Mouse (Mus musculus): ENCODE measurements at regions not wholly inside any gene's neighbourhood (a gene's known extent, or its start where the extent isn't known, plus 50 kb on each side); places are given as distances from the start of the nearest gene placed in this dataset.

- no peak overlapping the region for H3K4me2 ChIP-seq (replicated peaks)
- peak; percentile 78 for ATAC-seq (ENCODE audit: low FRiP score)
- H3K4me3 ChIP-seq: no peak overlapping the region
- H3K36me3 ChIP-seq: no peaks in the 10 kb centered on the region
- 58% methylated on average over 8 of the region's 8 CpGs for WGBS
- no peaks in the 10 kb centered on the region for H3K27me3 ChIP-seq
- H3K27ac ChIP-seq: no peak overlapping the region
- no peak overlapping the region for H3K9ac ChIP-seq
- no peaks in the 10 kb centered on the region for H3K9me3 ChIP-seq (replicated peaks)
- H3K4me1 ChIP-seq: peaks cover 6% of the 10 kb centered on the region; the same call in 1 of the 2 replicates
These were observed 282.2 kb upstream of the Cdh6 start for GRCm38 (mm10) chr15:13455560-13456219.

GRCm38 (mm10) chr15:13450385-13450784, 276.9 kb upstream of the Cdh6 start:
- Histone ChIP-seq H3K4me1 (no peaks in the 10 kb centered on the region), H3K9ac (no peak overlapping the region), H3K36me3 (no peaks in the 10 kb centered on the region), H3K9me3 (replicated peaks) (no peaks in the 10 kb centered on the region), H3K4me3 (no peak overlapping the region), H3K27me3 (no peaks in the 10 kb centered on the region), H3K27ac (no peak overlapping the region), H3K4me2 (replicated peaks) (no peak overlapping the region)
- WGBS: 78% methylated on average over 5 of the region's 5 CpGs
- no peak for ATAC-seq (ENCODE audit: low FRiP score)

- H3K9me3 ChIP-seq (replicated peaks): no peaks in the 10 kb centered on the region
- H3K36me3 ChIP-seq: no peaks in the 10 kb centered on the region
- no peak overlapping the region for H3K9ac ChIP-seq
- ATAC-seq (ENCODE audit: low FRiP score): no peak
- no peaks in the 10 kb centered on the region for H3K4me1 ChIP-seq
- H3K27me3 ChIP-seq: no peaks in the 10 kb centered on the region
- no peak overlapping the region for H3K4me2 ChIP-seq (replicated peaks)
- no peak overlapping the region for H3K27ac ChIP-seq
- H3K4me3 ChIP-seq: no peak overlapping the region
- 75% methylated on average over 1 of the region's 1 CpGs for WGBS
These were observed 261.1 kb upstream of the Cdh6 start for GRCm38 (mm10) chr15:13434608-13435007.

DNA sequence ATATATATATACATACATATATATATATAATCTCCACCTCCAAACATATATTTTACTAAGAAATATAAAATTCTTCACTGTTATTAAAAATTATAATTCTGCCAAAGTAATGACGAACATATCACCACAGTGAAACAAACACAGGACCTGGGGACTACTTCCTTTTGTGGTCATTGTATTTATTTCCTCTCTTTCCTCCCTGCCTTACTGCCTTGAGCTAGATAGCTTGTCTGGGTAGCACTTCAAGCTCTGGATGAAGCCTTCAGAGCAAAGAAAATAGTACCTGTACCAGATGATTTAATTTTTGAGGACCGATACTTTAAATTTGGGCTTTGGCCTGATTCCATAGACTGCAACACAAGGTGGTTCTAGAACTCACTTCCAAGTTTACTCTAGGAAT, 259.5 kb upstream of the Cdh6 start:
- Histone ChIP-seq H3K36me3 (no peaks in the 10 kb centered on the region), H3K27ac (no peak overlapping the region), H3K9ac (no peak overlapping the region), H3K4me1 (no peaks in the 10 kb centered on the region), H3K9me3 (replicated peaks) (no peaks in the 10 kb centered on the region), H3K4me2 (replicated peaks) (no peak overlapping the region), H3K27me3 (no peaks in the 10 kb centered on the region), H3K4me3 (no peak overlapping the region)
- ATAC-seq (ENCODE audit: low FRiP score): no peak
- WGBS: 95% methylated on average over 2 of the region's 2 CpGs

- H3K36me3 ChIP-seq: no peaks in the 10 kb centered on the region
- no peaks in the 10 kb centered on the region for H3K27me3 ChIP-seq
- no peak for ATAC-seq (ENCODE audit: low FRiP score)
- H3K9me3 ChIP-seq (replicated peaks): no peaks in the 10 kb centered on the region
- no peak overlapping the region for H3K9ac ChIP-seq
- H3K4me3 ChIP-seq: no peak overlapping the region
- no peak overlapping the region for H3K4me2 ChIP-seq (replicated peaks)
- WGBS: 39% methylated on average over 3 of the region's 3 CpGs
- H3K4me1 ChIP-seq: no peaks in the 10 kb centered on the region
- H3K27ac ChIP-seq: no peak overlapping the region
These were observed 246.1 kb upstream of the Cdh6 start for GRCm38 (mm10) chr15:13419616-13420015.

DNA sequence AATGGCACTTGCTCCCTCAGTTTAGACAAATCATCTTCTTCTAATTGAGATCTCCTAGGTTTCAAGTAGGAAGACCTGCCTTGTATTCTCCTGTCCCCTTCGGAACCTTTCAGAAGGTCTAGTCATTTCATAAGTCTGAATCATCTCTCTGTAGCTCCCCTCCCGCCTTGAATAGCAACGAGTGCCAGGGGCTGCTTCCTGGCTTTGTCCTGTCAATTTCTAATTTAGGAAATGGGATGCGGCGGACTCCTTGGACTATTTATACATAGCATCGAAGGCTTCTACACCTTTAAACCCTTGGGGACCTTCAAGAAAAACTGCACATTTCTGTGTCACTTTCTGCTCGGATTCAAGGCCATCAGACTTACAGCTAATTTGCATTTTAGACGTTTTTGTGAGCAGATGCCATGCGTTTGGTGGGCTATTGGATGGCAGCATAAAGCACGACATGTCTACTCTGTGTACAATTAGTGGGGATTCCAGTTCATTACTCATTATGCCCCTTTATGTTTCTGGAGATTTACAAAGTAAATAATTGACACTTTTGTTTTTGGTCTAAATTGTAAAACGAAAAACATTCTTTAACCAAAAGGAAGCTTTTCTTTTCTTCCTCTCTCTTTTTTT, 236.7 kb upstream of the Cdh6 start:
- no peaks in the 10 kb centered on the region for H3K9me3 ChIP-seq (replicated peaks)
- H3K4me2 ChIP-seq (replicated peaks): no peak overlapping the region
- H3K4me1 ChIP-seq: peaks cover 3% of the 10 kb centered on the region; the same call in 1 of the 2 replicates
- no peak overlapping the region for H3K9ac ChIP-seq
- H3K36me3 ChIP-seq: no peaks in the 10 kb centered on the region
- no peaks in the 10 kb centered on the region for H3K27me3 ChIP-seq
- ATAC-seq (ENCODE audit: low FRiP score): no peak
- H3K27ac ChIP-seq: no peak overlapping the region
- 44% methylated on average over 11 of the region's 11 CpGs for WGBS
- no peak overlapping the region for H3K4me3 ChIP-seq

DNA sequence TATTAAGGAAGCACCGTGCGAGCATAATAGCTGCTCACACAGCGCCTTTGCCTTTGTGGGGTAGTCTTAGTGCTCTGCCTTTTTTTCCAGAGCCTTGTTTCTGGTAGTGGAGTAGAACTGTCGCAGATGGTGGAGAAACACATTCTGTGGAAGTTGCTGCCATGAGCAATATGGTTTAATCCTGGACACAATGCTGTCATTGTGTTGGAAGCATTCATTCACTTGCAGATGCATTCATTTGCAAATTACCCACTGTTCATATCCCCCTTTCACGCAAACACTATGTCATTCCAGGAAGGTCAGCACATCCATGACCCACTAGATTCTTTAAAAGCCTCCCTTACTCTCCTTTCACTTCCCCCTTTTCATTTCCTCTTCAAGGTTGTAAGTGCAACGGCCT, 219.7 kb upstream of the Cdh6 start:
- Histone ChIP-seq H3K9me3 (replicated peaks) (no peaks in the 10 kb centered on the region), H3K36me3 (no peaks in the 10 kb centered on the region), H3K9ac (no peak overlapping the region), H3K4me1 (peaks cover 3% of the 10 kb centered on the region; the same call in 1 of the 2 replicates), H3K4me2 (replicated peaks) (no peak overlapping the region), H3K27me3 (no peaks in the 10 kb centered on the region), H3K27ac (peak overlapping the region; percentile 24), H3K4me3 (no peak overlapping the region)
- 11% methylated on average over 6 of the region's 6 CpGs for WGBS
- peak; percentile 95 for ATAC-seq (ENCODE audit: low FRiP score)

DNA sequence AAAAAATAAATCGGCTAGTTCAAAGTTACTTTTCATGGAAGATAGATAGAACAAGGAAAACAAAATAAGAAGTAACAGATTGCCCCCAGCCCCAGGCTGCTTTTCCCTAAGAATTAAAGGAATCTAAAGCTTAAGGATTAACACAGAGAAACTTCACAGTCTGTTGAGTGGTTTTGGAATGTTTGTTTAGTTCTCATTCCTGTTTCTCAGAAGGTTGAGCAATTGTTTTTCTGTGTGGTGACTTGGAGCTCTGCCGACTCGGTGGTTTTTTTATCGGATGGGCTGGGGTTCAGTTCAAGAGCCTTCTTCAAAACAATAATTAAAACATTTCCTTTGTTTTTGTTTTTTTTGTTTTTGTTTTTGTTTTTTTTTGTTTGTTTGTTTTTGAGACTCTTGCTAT, 217.9 kb upstream of the Cdh6 start:
- Histone ChIP-seq H3K9ac (no peak overlapping the region), H3K9me3 (replicated peaks) (no peaks in the 10 kb centered on the region), H3K36me3 (no peaks in the 10 kb centered on the region), H3K4me2 (replicated peaks) (no peak overlapping the region), H3K4me1 (peaks cover 3% of the 10 kb centered on the region; the same call in 1 of the 2 replicates), H3K4me3 (no peak overlapping the region), H3K27me3 (no peaks in the 10 kb centered on the region), H3K27ac (no peak overlapping the region)
- no peak for ATAC-seq (ENCODE audit: low FRiP score)
- 84% methylated on average over 4 of the region's 4 CpGs for whole genome bisulfite sequencing

DNA sequence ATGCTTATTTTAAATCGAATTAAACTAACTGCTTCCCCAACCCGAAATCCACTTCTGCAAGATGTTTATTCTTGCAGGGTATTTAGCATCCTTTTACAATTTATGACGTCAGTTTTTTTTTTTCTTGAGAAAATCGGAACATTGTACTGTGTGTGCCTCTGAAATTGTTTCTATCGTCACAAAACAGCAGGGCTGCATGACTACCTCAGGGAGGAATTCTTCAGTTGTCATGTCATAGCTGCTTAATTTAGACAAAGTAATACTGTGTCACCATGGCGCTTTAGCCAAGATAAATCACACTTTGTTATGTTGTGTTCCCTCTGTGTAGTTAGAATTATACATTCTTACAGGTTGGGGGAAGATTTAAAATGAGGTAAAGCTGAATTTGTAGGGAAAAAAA, 211.3 kb upstream of the Cdh6 start:
- Histone ChIP-seq H3K9ac (no peak overlapping the region), H3K9me3 (replicated peaks) (no peaks in the 10 kb centered on the region), H3K4me3 (no peak overlapping the region), H3K4me1 (no peaks in the 10 kb centered on the region), H3K4me2 (replicated peaks) (no peak overlapping the region), H3K27ac (no peak overlapping the region), H3K27me3 (no peaks in the 10 kb centered on the region), H3K36me3 (no peaks in the 10 kb centered on the region)
- no peak for ATAC-seq (ENCODE audit: low FRiP score)
- WGBS: 28% methylated on average over 6 of the region's 6 CpGs

- no peak overlapping the region for H3K27ac ChIP-seq
- 91% methylated on average over 3 of the region's 3 CpGs for WGBS
- no peak for ATAC-seq (ENCODE audit: low FRiP score)
These were observed 202.1 kb upstream of the Cdh6 start for GRCm38 (mm10) chr15:13375590-13375989.

GRCm38 (mm10) chr15:13368799-13369198, 195.3 kb upstream of the Cdh6 start:
- 60% methylated on average over 5 of the region's 5 CpGs for WGBS
- H3K4me2 ChIP-seq (replicated peaks): no peak overlapping the region
- H3K4me1 ChIP-seq: no peaks in the 10 kb centered on the region
- H3K36me3 ChIP-seq: no peaks in the 10 kb centered on the region
- H3K27ac ChIP-seq: no peak overlapping the region
- H3K9me3 ChIP-seq (replicated peaks): no peaks in the 10 kb centered on the region
- ATAC-seq (ENCODE audit: low FRiP score): no peak
- no peak overlapping the region for H3K9ac ChIP-seq
- H3K4me3 ChIP-seq: no peak overlapping the region
- H3K27me3 ChIP-seq: no peaks in the 10 kb centered on the region

More at GRCm38 (mm10) chr15:13375590-13375989, 202.1 kb upstream of the Cdh6 start:
- no peaks in the 10 kb centered on the region for H3K4me1 ChIP-seq
- no peak overlapping the region for H3K4me2 ChIP-seq (replicated peaks)
- no peak overlapping the region for H3K9ac ChIP-seq
- no peaks in the 10 kb centered on the region for H3K27me3 ChIP-seq
- no peaks in the 10 kb centered on the region for H3K9me3 ChIP-seq (replicated peaks)
- no peak overlapping the region for H3K4me3 ChIP-seq
- no peaks in the 10 kb centered on the region for H3K36me3 ChIP-seq

DNA sequence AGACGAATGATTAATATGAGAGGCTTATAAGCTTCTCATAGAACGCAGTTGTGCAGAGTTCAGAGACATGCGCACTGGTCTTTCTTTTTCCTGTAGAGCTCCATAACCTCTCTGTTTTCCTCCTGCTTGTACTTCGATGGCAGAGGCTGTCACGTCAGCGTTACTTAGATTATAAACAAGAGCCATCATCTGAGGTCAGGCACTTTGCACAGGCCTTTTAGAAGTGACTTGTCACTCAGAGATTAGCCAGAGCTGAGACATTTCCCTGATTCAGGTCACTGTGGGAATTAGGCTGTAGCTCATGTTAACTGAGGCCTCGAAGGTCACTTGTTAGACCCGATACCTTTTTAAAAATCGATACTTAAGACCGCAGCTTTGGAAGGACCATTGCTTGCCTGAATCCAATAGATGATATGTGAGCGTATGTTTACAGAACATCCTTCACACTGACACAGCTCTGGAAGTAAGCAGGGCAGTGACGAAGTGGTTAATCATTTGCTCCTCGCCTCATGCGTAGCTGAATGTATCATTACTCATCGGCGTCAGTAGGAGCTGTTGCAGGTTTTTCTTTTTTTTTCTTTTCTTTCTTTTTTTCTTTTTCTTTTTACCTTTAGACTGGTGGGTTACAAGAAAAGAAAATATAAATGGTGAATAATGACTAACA, 193.9 kb upstream of the Cdh6 start:
- Histone ChIP-seq H3K27me3 (no peaks in the 10 kb centered on the region), H3K4me2 (replicated peaks) (0 out of 2 replicates have a peak overlapping the region, but pooled peaks have one; percentile 19), H3K4me1 (no peaks in the 10 kb centered on the region), H3K27ac (no peak overlapping the region), H3K9ac (no peak overlapping the region), H3K9me3 (replicated peaks) (no peaks in the 10 kb centered on the region), H3K4me3 (no peak overlapping the region), H3K36me3 (no peaks in the 10 kb centered on the region)
- WGBS: 57% methylated on average over 16 of the region's 16 CpGs
- no peak for ATAC-seq (ENCODE audit: low FRiP score)
